Mouse (Mus musculus) kidney, adult 8-10 months (tissue): ENCODE data around the gene Zyg11b.

Experiments
- DNase-seq, 2 experiments: peaks; one replicate each; pipeline ENCODE4 v3.0.0; 2022

Zyg11b gene

GRCm38 (mm10) chr4:108317656-108318605, 17.0 kb upstream of the Zyg11b start:
- DNase-seq: no peak

- DNase-seq: no peak
Measured at GRCm38 (mm10) chr4:108314041-108314440, 13.1 kb upstream of the Zyg11b start.

- no peak for DNase-seq
Measured at GRCm38 (mm10) chr4:108310706-108311105, 9.8 kb upstream of the Zyg11b start.

- no peak for DNase-seq
Measured at GRCm38 (mm10) chr4:108302296-108302890, 1.5 kb upstream of the Zyg11b start.

- no peak for DNase-seq
Measured at GRCm38 (mm10) chr4:108300266-108300665, 630 bp downstream of the Zyg11b start.

GRCm38 (mm10) chr4:108276973-108277372, 23.9 kb downstream of the Zyg11b start:
- DNase-seq: no peak

- no peak for DNase-seq
Measured at GRCm38 (mm10) chr4:108272286-108272685, 28.6 kb downstream of the Zyg11b start.

- DNase-seq: no peak
Measured at GRCm38 (mm10) chr4:108265774-108266173, 35.1 kb downstream of the Zyg11b start.

GRCm38 (mm10) chr4:108253317-108253716, 47.6 kb downstream of the Zyg11b start:
- no peak for DNase-seq

GRCm38 (mm10) chr4:108250501-108250900, 50.4 kb downstream of the Zyg11b start:
- DNase-seq: no peak

- no peak for DNase-seq
Measured at GRCm38 (mm10) chr4:108249314-108249713, 51.6 kb downstream of the Zyg11b start.

GRCm38 (mm10) chr4:108233654-108234053, 67.2 kb downstream of the Zyg11b start:
- no peak for DNase-seq

- DNase-seq: peak in 1 of 2 experiments; percentile 28
Measured at GRCm38 (mm10) chr4:108225341-108225872, 75.5 kb downstream of the Zyg11b start.

GRCm38 (mm10) chr4:108222507-108222906, 78.4 kb downstream of the Zyg11b start:
- no peak for DNase-seq

GRCm38 (mm10) chr4:108219019-108219418, 81.9 kb downstream of the Zyg11b start:
- DNase-seq: no peak

GRCm38 (mm10) chr4:108217332-108218179, 83.3 kb downstream of the Zyg11b start, which contains the start of gene Zyg11a:
Gene Zyg11a (minus strand): TSS chr4:108218048.
- DNase-seq: peak; percentile 20 to 25

GRCm38 (mm10) chr4:108213023-108213422, 87.9 kb downstream of the Zyg11b start:
- no peak for DNase-seq

GRCm38 (mm10) chr4:108204629-108205028, 96.3 kb downstream of the Zyg11b start:
- no peak for DNase-seq

- DNase-seq: no peak
Measured at GRCm38 (mm10) chr4:108199236-108199635, 101.7 kb downstream of the Zyg11b start.

GRCm38 (mm10) chr4:108196277-108196855, 104.5 kb downstream of the Zyg11b start:
- DNase-seq: no peak

- no peak for DNase-seq
Measured at GRCm38 (mm10) chr4:108192821-108193323, 108.0 kb downstream of the Zyg11b start.

GRCm38 (mm10) chr4:108182278-108182677, 118.6 kb downstream of the Zyg11b start:
- no peak for DNase-seq
